Mouse (Mus musculus) CH12F3 (cell line): Measurements from ENCODE around the gene Sox6.

Experiments
- in situ Hi-C: fragments of 300-500 bp; cut with MboI; formaldehyde crosslinking; loops from 2 replicates; pipeline ENCODE4 v1.14.3; 2020; ENCODE audit warnings: low sequenced_read_pairs

Gene Sox6

DNA sequence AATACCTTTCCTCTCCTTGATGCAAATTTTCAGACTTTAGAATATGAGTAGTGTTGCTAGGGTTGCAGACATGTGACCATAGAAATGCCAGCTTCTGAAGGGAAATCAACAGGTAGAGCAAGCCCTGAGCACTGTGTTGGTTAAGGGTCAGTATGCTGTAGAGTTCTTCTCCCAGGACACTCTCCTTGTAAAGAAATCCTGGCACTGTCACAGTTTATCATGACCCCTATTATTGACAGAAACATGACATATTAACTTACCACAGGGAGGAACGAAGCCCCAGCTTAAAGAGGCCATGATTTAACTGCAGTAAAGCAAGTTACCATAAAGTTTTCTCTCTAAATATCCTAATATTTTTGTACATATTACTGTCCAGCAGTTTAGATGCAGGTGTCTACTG lies 462.2 kb downstream of the Sox6 start:
- in situ Hi-C loops = no loop called here

DNA sequence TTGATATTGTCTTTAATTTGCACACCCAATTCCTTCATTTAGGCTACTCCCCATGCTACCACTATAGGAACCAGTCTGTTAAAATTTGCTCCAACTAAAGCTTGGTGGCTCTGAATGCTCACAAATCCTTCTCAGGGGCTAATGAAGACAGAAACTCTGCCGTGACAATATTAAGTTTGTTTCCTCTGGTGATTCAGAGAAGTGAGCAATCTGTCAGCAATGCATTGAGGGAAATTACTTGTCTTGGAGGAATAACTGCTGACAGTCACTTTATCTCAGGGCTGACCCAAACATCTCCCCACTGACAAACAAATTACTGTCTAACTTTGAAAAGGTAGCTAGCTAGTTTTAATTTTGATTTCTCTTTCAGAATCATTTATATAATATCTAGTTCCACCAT lies 463.8 kb downstream of the Sox6 start:
- in situ Hi-C loops = no loop called here

- in situ Hi-C loops = no loop called here
Observed at GRCm38 (mm10) chr7:115568821-115569240, 469.8 kb downstream of the Sox6 start.

- in situ Hi-C loops = no loop called here
Observed at GRCm38 (mm10) chr7:115568301-115568700, 470.3 kb downstream of the Sox6 start.

- in situ Hi-C loops = no loop called here
Observed at GRCm38 (mm10) chr7:115566818-115567217, 471.8 kb downstream of the Sox6 start.

DNA sequence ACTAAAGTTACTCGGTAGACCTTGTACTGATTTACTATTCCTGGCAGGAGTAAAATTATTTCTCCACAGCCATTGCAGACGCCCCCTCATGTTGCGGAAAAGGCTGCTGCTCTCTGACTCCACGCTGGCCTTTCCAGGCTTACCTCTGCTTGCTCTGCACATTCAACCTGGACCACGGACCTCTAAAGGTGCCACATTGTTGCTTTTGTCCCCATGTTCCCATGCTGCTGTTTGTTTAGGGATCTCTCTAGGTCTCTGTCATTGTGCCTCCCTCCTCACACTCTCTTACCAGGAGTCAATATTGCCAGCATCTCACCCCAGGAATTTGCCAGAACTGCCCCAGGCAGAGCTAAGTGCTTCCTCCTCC lies 473.6 kb downstream of the Sox6 start:
- in situ Hi-C loops = no loop called here

- in situ Hi-C loops = no loop called here
Observed at GRCm38 (mm10) chr7:115564359-115565059, 474.1 kb downstream of the Sox6 start.

DNA sequence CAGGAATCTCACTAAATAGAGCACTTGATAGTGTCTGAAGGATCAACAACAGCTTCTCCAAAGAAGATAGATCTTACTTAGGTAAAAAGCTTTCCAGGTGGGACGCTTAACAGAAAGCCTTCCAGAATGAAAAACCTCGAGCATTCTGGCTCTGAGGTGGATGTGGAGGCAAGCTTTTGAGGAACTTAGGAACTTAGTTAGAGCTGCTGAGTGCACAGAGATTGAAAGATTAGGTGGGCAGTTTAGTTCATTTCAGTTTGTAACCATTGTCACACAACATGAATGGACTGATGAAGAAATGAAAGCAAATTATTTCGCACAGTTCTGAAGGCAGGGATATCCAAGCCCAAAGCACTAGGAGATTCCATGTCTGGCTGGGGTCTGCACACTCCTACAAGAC lies 481.9 kb downstream of the Sox6 start:
- in situ Hi-C loops = no loop called here

- in situ Hi-C loops = no loop called here
Observed at GRCm38 (mm10) chr7:115550197-115550804, 488.3 kb downstream of the Sox6 start.

- in situ Hi-C loops = no loop called here
Observed at GRCm38 (mm10) chr7:115549670-115550069, 488.9 kb downstream of the Sox6 start.

GRCm38 (mm10) chr7:115545585-115546374 lies 492.8 kb downstream of the Sox6 start:
- in situ Hi-C loops = no loop called here

GRCm38 (mm10) chr7:115543596-115543995 lies 495.0 kb downstream of the Sox6 start:
- in situ Hi-C loops = no loop called here

DNA sequence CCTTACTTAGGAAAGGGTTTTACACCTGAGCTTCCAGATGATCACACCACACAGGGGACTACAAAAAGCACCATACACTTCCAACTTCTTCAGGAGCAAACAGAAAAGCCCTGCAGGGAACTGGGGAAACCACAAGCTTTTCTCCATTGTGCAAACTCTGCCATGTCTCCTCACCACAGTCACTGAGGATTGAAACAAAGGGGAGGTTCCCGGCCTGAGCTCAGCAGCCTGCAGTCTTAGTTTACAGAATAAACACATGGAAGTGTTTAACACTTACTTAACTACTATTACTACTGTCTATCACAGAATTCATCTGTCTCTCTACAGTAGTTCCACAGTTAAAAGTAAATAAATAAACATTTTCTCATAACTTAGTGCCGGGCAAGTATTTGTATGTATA lies 498.3 kb downstream of the Sox6 start:
- in situ Hi-C loops = no loop called here

DNA sequence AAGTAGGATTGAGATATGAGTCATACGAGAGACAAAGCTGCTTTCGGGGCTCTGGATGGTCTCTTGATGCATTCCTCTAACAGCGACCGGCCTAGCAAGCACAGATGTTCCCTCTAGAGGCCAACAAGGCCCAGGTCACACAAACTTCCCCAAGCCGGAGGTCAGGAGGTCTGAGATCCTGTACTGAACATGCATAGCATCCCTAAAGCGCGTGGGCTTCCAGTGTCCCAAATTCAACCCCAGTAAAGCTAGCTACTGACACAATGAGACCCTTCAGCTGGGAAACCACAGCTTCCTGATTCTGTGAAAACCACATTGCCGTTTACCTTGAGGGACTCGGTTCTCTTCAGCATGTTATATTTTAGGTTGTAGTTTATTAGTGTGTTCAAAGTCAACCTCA lies 499.6 kb downstream of the Sox6 start:
- in situ Hi-C loops = no loop called here

DNA sequence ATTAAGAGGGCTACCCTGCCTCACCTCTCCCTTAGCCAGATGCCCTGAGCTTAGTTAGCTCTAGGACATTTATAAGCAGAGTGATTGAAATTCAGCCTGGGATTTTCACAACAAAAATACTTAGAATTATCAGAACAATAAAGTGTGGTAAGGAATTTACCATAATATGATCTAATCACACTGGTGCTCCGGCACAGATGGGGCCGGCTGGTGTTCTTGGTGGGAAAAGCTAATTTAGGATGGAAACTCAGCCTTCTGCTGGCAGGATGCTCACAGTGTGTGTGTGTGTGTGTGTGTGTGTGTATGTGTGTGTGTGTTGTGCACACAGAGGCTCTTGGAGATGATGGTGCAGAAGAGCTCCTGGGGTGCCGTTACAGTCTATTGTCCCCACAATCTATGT lies 501.0 kb downstream of the Sox6 start:
- in situ Hi-C loops = no loop called here

DNA sequence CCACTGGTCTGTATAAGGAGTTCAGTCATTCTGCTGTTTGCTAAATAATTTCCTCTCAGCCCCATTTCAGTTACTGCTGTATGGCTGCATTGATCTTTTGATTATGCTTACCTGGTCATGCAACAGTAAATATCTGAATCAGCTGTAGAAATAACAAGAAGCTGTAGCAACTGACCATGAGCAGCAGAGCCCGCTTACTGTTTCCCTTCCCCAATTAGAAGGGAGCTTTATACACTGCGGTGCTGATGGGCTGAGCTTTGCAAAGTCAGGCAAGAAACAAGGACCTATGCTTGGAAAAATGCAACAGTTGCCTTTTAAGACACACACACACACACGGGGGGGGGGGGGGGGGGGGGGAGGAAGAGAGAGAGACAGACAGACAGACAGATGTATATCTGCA lies 502.1 kb downstream of the Sox6 start:
- in situ Hi-C loops = no loop called here

DNA sequence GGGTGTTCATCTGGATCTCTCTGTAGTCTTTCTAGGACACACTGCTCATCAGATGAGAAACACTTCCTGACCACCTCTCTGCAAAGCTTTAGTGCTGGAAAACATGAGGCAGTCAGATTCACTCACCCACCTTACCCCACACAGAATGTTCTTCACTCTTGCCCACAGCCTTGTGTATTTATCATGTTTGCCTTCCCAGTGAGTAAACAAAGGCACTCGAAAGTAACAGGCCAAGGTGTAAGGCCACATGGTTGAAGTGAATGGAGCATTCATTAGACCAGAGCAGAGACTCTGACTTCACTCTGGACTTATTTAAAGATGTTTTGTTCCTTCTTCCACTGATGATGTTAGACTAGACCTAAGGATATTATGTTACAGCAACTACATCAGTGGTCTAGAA lies 506.7 kb downstream of the Sox6 start:
- in situ Hi-C loops = no loop called here

GRCm38 (mm10) chr7:115531217-115531616 lies 507.4 kb downstream of the Sox6 start:
- in situ Hi-C loops = no loop called here

- in situ Hi-C loops = no loop called here
Observed at GRCm38 (mm10) chr7:115517701-115518100, 520.9 kb downstream of the Sox6 start.

DNA sequence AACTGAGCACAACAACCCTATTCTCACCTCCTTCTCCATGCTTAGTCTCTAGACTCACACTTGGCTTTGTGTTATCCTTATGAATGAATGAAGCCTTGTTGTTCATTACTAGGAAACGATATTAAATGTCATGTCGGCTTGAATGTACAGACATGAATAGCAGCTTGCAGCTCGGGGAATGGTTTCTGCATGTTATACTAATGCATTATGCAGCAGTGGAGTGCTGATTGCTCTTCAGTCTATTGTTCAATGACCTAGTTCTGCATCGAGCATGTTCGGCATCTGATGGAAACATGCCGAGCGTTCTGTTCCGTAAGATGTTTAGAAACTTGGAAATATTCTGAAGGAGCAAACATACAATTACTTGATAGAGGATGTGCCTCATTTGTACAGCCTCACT lies 524.9 kb downstream of the Sox6 start:
- in situ Hi-C loops = no loop called here

- in situ Hi-C loops = no loop called here
Observed at GRCm38 (mm10) chr7:115511777-115512176, 526.8 kb downstream of the Sox6 start.

- in situ Hi-C loops = no loop called here
Observed at GRCm38 (mm10) chr7:115511091-115511490, 527.5 kb downstream of the Sox6 start.
